Mouse (Mus musculus) ES-E14 (cell line): ENCODE results near the gene Eef1akmt2. TPM values are rescaled to one million over a fixed set of nuclear protein-coding genes. Genes with fewer than 3 reads are reported as not detected.

ENCODE experiments used
- DNase-seq: peaks from one replicate; pipeline ENCODE4 v3.0.0-alpha.2; 2013; ENCODE audit warnings: low read depth, low spot score
- H3K27ac ChIP-seq: 2 replicates; pipeline ENCODE4 v1.5.1; 2012; ENCODE audit warnings: low read depth, mild to moderate bottlenecking, low read length, moderate library complexity, mixed read lengths; ENCODE audit not compliant: poor library complexity, insufficient read depth, severe bottlenecking
- H3K36me3 ChIP-seq: 2 replicates; pipeline ENCODE4 v1.6.1; 2012; ENCODE audit warnings: mild to moderate bottlenecking, low read length, moderate library complexity, mixed read lengths; ENCODE audit not compliant: control insufficient read depth, poor library complexity, insufficient read depth, severe bottlenecking
- H3K4me1 ChIP-seq, 2 experiments: fragments of 150-350 bp in 1 of 2; sonication (generic) in 1 of 2; 2 replicates each; pipeline ENCODE4 v1.6.1; 2012; ENCODE audit warnings: low read length in 2 of 2, mild to moderate bottlenecking in 1 of 2, mixed read lengths in 1 of 2; ENCODE audit not compliant: control insufficient read depth in 2 of 2, insufficient read depth in 2 of 2, poor library complexity in 1 of 2
- H3K4me3 ChIP-seq, 2 experiments: fragments of 150-350 bp in 1 of 2; sonication (generic) in 1 of 2; 2 replicates each; pipeline ENCODE4 v1.5.1; 2012; ENCODE audit warnings: low read length in 2 of 2, low read depth in 1 of 2, mild to moderate bottlenecking in 1 of 2, mixed read lengths in 1 of 2; ENCODE audit not compliant: insufficient read depth in 1 of 2, poor library complexity in 1 of 2, severe bottlenecking in 1 of 2
- H3K9ac ChIP-seq: 2 replicates; pipeline ENCODE4 v1.6.1; 2012; ENCODE audit warnings: low read depth, mild to moderate bottlenecking, low read length, mixed read lengths; ENCODE audit not compliant: poor library complexity, insufficient read depth, severe bottlenecking
- H3K9me3 ChIP-seq: fragments of 150-350 bp; sonication (generic); 2 replicates; pipeline ENCODE4 v1.6.1; 2012; ENCODE audit warnings: low read depth, mild to moderate bottlenecking, low read length; ENCODE audit not compliant: control insufficient read depth, insufficient read depth
- CHD2 ChIP-seq: IDR thresholded peaks from 2 replicates; pipeline ENCODE4 v1.6.1; 2014; ENCODE audit warnings: mild to moderate bottlenecking, low read depth, low read length, inconsistent platforms
- HCFC1 ChIP-seq: IDR thresholded peaks from 2 replicates; pipeline ENCODE4 v1.6.1; 2012; ENCODE audit warnings: low read length, inconsistent platforms, borderline replicate concordance; ENCODE audit not compliant: insufficient read depth
- MAFK ChIP-seq: IDR thresholded peaks from 2 replicates; pipeline ENCODE4 v1.6.1; 2014; ENCODE audit warnings: mild to moderate bottlenecking, low read depth, low read length, inconsistent platforms; ENCODE audit not compliant: insufficient read depth
- ZC3H11A ChIP-seq: IDR thresholded peaks from 2 replicates; pipeline ENCODE4 v1.6.1; 2012; ENCODE audit warnings: low read depth, mild to moderate bottlenecking, inconsistent platforms, low read length, borderline replicate concordance
- ZNF384 ChIP-seq: IDR thresholded peaks from 2 replicates; pipeline ENCODE4 v1.6.1; 2012; ENCODE audit warnings: low read depth, low read length, inconsistent platforms
- in situ Hi-C, 2 experiments: fragments of 600-800 bp; cut with MboI; formaldehyde crosslinking; loops; one replicate each; pipeline ENCODE4 v1.15.1; 2025; ENCODE audit warnings: low sequenced_read_pairs in 2 of 2, inconsistent platforms in 1 of 2; ENCODE audit not compliant: unreplicated experiment in 2 of 2
- total RNA-seq: library from RNA; depleted of rRNA; stranded (reverse); fragments of 300-350 nt; gene quantifications from 2 replicates; pipeline ENCODE4 v1.2.3, GENCODE M21; 2012

The Eef1akmt2 gene
- total RNA-seq, 1 experiment, result 17.9 TPM

GRCm38 (mm10) chr7:132799119-132800016, 53.1 kb downstream of the Eef1akmt2 start:
- no peak overlapping the region for H3K4me3 ChIP-seq
- no peak for TF ChIP-seq ZC3H11A
- no peak for TF ChIP-seq ZNF384
- TF ChIP-seq HCFC1, result no peak
- no peak for TF ChIP-seq CHD2
- TF ChIP-seq MAFK, result no peak
- H3K9ac ChIP-seq, result no peak overlapping the region
- H3K27ac ChIP-seq, result no peak overlapping the region
- H3K4me1 ChIP-seq, result peaks cover 4 to 23% of the 10 kb centered on the region in 2 experiments; a peak in 3 of 4 replicates
- H3K36me3 ChIP-seq, result 0 out of 2 replicates have a peak, but pooled peaks cover 2% of the 10 kb centered on the region
- DNase-seq, result no peak
- in situ Hi-C loops, result no loop called here
- H3K9me3 ChIP-seq, result no peaks in the 10 kb centered on the region

DNA sequence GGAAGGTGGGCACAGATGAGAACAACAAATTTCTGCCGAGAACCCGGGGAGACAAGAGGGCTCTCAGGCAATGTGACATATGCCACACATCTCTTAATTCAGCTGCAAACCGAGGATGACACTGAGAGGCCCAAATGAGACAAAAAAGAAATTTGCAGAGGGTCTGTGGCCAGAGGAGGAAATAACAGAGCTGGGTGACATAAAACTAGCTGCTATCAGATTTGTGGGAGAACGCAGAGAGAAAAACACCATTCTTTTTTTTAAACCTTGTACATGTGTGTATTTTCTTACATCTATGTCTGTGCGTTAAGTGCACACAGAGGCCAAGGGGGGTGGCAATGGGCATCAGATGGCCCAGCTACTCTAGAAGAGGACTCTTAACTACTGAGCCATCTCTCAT, 57.3 kb downstream of the Eef1akmt2 start:
- no peak for DNase-seq
- Histone ChIP-seq H3K4me3 (no peak overlapping the region), H3K9ac (no peak overlapping the region), H3K9me3 (no peaks in the 10 kb centered on the region), H3K4me1 (peaks cover 4 to 8% of the 10 kb centered on the region in 2 experiments; a peak in 3 of 4 replicates), H3K27ac (no peak overlapping the region), H3K36me3 (no peaks in the 10 kb centered on the region; the same call in 1 of the 2 replicates)
- TF ChIP-seq MAFK, result no peak
- no peak for TF ChIP-seq ZNF384
- no peak for TF ChIP-seq CHD2
- no peak for TF ChIP-seq HCFC1
- in situ Hi-C loops, result no loop called here

DNA sequence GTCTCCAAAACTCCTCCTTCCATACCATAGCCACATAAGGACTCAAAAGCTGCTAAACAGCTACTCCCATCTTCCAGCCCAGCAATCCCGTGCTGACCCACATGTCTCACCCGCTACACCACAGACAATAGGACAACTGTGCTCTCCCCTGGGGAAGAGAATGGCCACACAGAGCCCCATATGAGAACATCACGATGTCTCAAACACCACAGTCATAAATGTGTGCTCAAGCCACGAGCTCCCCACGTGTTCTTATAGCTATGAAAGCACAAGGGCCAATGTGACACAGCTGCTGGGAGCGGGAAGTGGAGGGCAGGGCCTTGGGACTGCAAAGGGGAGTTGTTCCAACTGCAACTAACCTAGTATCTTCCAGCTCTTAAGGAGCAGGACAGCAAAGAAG, 59.0 kb downstream of the Eef1akmt2 start:
- Histone ChIP-seq H3K9ac (no peak overlapping the region), H3K4me3 (no peak overlapping the region), H3K9me3 (no peaks in the 10 kb centered on the region), H3K27ac (no peak overlapping the region), H3K36me3 (no peaks in the 10 kb centered on the region; the same call in 1 of the 2 replicates), H3K4me1 (peaks cover 4 to 7% of the 10 kb centered on the region in 2 experiments; a peak in 3 of 4 replicates)
- TF ChIP-seq HCFC1, result no peak
- no peak for TF ChIP-seq ZC3H11A
- TF ChIP-seq MAFK, result no peak
- in situ Hi-C loops, result no loop called here
- no peak for DNase-seq

DNA sequence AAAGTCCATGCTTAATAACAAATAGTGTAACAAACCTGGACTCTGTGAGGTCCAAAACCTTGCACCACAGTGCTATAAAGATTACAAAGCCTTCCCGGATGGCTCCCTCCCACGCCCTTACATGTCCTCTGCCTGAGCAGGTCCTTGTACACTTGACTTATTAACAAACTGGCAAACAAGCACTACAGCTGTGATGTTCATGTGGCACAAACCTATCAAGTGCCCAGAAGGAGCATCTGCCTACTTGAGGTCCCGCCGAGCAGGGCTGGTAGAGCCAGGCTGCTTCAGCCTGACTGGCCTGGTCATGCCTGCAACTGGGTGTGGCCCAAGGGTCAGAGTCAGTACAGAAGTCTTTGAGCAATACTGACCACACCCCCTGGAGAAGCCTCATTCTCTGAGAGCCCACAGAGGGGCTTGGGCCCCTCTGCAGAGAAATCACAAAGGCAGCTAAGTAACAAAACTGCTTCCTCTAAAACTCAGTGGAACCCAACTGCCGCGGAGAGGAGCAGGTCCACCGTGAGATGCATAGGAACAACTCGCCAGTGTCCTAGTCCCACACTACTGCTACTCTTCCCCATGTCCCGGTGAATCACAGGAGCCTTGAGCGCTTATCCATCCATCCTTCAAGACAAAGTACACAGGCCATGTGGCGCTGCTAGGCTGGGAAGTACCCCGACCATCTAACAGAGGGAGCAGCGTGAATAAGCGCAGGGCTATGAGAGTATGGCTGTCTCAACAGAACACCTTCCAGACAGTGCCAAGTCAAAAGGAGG, 61.8 kb downstream of the Eef1akmt2 start:
- in situ Hi-C loops, result no loop called here
- Histone ChIP-seq H3K4me3 (no peak overlapping the region), H3K9me3 (no peaks in the 10 kb centered on the region), H3K27ac (no peak overlapping the region), H3K9ac (no peak overlapping the region), H3K4me1 (peaks cover 4 to 7% of the 10 kb centered on the region in 2 experiments; a peak in 3 of 4 replicates), H3K36me3 (no peaks in the 10 kb centered on the region; the same call in 1 of the 2 replicates)
- TF ChIP-seq ZNF384 (no peak), ZC3H11A (no peak), CHD2 (no peak), MAFK (no peak), HCFC1 (no peak)
- DNase-seq, result no peak
